Mouse (Mus musculus): ENCODE data around the gene Gm11127.
"Not testable (repeated sequence)": the region's sequence is repeated elsewhere in the genome, so short reads cannot be mapped to it uniquely, and the experiment has no call there.

DNA sequence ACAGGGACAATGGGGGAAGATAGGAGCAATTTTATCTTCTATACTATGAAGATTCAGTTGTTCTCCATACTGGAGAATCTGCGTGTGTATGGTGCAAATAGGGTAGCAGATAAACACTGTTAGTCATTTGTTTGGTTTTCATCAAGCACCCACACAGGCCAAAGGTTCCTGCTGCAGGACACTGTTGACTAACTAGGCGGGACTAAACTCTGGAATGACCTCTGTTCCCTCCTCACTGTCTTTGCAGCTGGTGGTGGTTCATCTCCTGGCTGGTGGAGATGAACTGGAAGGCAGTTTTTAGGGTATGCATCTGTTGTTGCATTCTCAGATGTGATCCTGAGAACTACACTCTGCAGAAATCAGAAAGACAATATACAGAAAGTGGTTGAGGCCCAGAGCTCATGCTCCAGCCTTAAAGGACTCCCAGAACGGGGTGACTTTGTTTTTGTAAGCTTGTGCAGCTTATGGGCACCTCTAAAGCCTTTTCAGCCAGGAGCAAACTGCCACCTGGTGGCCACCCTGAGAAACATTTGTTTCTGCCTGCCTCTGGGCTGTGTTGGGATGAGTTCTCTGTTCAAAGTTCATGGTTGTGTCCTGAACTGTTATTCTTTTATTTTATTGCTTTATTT is 23.0 kb downstream of the Gm11127 start:
- TF ChIP-seq CTCF (IDR thresholded peaks at IDR 0.05; ENCODE audit: low read depth, low read length); EP300 (IDR thresholded peaks at IDR 0.05; ENCODE audit: insufficient read depth, low read depth, low read length): not testable (repeated sequence)
